Mouse (Mus musculus) spleen, postnatal 36 days (tissue): ENCODE data around the gene Tcirg1.

ENCODE experiments used
- DNase-seq, 2 experiments: peaks; one replicate each; pipeline ENCODE4 v3.0.0; 2022; ENCODE audit warnings: low spot score in 2 of 2, mixed read lengths in 1 of 2

Tcirg1 gene

DNA sequence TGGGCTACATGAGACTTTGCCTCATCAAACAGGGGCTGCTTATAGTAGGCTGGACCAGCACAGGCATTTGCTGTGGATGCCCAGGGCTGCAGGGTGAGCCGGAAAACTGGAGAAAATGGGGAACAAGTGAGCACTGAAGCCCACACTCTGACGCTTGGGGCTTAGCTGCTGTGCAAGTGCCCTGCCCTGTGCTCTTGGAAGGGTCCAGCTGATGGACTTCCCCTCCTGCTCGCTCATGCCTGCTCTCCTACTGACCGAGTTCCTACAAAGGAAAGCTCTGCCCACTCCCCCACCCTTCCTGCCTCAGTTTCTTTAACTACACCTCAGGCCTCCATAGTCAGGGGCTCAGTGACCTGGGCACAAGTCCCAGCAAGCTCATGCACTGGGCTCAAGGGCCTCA lies 21.1 kb upstream of the Tcirg1 start:
- no peak for DNase-seq

DNA sequence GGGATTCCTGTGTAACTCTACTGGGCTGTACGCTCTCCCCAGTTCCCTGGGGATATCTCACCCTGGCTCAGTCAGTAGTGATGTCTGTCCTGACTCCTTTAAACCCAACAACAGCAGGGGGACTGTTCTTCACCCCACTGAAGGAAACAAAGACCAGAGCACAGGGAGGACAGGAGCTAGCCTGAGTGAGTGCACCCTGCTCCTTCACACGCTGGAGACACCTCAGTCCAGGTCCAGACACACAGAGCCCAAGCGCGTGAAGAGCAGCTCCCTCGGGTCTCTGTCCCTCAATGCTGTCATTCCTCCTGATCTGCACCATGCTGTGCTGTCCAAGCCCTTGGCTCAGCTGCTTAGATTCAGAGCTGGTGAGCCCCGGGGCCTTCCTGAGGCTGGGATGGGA lies 19.8 kb upstream of the Tcirg1 start:
- no peak for DNase-seq

DNA sequence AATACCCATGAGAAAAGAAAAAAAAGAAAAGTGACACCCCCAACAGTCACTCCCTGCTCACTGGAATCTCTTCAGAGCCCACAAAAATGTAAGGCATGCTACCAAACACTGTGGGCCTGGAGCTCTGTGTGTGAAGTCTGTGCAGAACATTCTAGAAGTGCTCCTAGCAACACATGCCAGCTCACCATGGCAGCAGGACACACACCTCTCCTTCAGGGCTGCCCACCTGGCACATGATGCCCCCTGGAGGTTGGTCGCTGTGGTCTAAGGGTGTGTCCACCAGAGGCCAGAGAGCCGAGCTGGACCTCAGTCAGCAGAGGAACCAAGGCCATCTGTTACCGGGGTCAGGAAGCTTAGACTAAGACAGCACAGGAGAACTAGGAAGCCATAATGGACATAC lies 19.3 kb upstream of the Tcirg1 start:
- no peak for DNase-seq

DNA sequence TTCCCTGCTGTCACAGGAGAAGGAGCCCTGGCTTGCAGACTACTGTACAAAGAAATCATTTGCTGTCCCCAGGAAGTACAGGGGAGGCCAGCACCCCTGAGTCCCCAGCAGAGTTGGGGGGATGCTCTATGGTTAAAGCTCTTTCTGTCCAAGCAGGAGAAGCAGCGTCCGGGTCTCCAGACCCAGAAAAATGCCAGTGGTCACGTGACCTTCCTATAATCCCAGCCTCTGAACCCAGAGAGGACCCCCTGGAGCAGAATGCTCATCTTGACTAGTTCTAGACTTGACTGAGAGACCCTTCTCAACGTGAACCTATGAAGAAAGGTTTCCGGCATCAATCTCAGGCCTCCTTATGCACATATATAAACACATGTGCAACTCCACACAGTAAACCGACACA lies 18.9 kb upstream of the Tcirg1 start:
- no peak for DNase-seq

DNA sequence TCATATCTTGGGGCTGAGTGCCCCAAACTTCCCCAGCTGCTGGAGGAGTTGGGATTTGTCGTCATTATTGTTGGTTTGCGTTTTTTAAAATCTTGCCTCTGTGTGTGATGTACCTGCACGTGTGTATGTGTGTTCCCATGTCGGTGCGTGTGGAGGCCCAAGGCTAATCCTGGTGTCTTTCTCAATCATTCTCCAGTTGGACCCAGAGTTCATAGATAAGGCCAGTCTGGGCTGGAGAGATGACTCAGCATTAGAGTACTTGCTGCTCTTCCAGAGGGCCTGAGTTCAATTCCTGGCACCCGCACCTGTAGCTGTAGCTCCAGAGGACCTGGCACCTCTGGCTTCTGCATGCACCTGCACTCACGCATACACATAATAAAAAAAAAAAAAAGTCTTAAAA lies 17.9 kb upstream of the Tcirg1 start:
- no peak for DNase-seq

DNA sequence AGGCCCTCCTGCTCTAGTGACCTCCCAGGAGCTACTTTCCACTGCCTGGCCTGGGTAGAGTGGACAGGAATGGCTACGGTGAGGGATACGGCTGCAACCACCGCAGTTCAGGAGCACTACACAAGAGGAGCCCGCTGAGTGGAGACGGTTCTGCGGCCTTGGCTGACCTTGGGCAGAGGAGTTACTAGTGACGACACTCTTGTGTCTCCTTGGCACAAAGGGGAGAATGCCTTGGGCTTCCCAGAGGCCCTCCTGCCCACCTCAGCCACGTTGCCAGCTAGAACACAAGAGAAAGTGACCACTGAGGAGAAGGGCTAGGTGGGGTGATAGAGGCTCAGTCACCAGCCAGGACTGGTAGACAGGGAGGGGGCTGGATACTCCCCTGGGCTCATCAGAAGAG lies 17.3 kb upstream of the Tcirg1 start:
- no peak for DNase-seq

DNA sequence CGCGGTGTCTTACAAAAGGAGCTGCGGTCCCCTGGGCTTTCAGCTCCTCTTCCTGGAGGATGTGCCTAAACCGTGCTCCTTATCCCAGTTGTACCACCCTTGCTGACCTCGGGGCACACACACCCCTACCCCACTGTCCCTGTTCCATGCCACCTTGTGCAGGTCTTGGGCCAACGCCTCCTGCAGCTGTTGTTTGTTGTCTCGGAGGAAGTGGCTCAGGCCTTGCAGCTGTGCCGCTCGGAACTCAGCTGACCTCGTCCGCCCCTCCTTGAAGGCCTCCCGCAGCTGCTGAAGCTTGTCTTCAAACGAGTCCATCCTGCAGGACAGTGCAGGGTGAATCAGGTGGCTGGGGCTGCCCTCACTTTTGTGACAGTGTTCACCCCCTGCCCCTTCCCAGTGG lies 16.7 kb upstream of the Tcirg1 start:
- DNase-seq = peak; percentile 85 to 86

DNA sequence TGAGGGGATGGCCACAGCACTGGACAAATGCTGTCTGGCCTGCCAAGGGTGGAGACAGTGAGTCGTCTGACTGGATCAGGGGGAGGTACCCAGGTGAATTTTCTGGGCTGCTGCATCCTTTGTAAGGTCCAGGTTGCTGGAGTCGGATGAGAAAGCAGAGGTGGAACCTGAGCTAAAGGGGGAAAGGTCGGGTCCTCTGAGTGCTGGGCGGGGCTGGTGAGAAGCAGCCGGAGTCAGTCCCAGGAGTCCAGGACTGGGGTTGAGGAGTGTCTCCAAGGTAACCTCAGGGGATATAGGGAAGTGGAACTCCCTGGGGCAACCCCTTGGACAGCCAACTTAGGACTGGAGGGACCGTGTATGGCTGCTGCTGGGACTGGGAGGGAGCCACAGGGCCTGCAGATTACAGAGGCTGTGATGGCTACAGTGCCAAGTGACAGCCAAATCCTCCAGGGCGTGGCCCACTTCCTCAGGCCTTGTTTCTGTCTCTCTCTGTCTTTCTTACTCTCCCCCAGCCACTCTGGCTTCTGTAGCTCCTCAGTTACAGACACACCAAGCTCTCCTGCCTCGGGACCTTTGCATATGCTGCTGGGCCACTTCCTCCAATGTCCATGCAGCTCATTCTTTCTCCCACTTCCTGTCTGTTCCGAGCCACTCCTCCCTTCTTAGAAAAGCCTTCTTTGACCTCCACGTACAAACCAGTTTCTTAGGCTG lies 15.9 kb upstream of the Tcirg1 start:
- peak; percentile 68 to 71 for DNase-seq

DNA sequence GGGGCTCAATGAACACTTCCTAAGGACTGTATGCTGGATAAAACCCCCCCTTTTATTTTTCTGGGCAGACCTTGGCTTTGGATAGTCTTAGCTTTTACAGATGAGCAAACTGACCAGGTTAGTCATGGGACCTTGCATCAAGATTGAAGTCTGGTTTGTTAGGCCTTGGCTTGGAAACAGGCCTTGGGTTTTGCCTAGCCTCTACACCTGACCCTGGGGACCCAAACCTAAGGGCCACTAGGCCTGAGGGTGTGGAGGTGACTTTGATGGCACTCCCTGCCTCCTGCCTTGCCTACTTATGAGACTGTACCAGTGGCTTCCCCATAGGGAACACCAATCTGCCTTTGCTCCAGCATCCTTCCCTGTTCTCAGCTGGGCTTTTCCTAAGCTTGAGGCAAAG lies 13.0 kb upstream of the Tcirg1 start:
- no peak for DNase-seq

DNA sequence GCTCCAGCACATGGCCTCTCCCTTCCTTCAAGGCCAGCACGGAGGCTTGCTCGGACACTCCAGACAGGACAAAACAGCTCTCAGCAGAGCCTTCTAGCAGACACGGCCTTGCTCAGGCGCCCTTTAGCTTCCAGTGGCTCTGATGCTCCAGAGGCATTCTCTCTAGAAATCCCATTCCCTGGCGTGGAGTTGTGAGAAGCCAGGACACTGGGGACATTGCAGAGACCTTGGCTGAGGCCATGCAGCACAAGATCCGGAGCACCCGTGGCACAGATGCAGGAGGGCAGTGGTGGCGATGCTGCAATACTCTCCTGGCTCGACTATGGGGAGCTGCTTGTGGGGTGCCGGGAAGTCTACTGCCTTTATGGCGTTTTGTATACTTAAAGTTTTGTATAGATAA lies 9.8 kb upstream of the Tcirg1 start:
- no peak for DNase-seq

DNA sequence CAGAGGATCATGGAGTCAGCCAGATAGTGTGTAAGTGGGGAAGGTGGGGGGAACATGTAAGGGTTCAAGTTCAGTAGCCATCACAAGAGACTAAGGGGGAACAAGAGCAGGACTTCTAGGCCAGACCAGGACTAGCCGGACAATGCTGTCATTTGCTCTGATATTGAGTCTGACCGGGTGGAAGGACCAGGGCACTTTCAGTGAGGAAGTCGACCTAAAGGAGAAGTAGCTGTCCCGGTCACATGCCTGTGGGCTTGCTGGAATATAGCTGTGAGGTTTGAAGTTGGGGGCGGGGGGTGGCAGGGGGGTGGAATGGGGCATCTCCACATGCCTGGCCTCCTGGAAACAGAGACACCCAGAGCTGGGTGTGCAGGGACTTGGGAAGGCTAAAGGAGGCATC lies 7.6 kb upstream of the Tcirg1 start:
- no peak for DNase-seq

DNA sequence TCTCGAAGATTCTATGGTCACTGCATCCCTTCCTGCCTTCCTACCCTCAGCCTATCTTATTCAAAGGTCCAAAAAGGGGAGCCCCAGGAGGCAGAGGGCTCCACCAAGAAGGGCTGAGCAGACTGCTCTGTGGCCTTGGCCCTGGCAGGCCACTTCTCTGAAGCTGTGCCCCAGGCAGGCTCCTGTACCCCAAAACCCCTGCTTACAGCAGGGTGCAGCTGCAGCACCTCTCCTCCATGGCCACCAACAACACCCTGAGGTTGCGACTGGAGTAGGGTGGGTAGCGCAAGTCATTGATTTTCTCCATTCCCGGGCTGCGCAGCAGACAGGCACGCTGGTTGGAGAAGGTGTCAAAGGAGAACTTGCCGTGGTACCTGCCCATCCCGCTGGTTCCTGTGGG lies 6.8 kb upstream of the Tcirg1 start:
- DNase-seq = no peak

DNA sequence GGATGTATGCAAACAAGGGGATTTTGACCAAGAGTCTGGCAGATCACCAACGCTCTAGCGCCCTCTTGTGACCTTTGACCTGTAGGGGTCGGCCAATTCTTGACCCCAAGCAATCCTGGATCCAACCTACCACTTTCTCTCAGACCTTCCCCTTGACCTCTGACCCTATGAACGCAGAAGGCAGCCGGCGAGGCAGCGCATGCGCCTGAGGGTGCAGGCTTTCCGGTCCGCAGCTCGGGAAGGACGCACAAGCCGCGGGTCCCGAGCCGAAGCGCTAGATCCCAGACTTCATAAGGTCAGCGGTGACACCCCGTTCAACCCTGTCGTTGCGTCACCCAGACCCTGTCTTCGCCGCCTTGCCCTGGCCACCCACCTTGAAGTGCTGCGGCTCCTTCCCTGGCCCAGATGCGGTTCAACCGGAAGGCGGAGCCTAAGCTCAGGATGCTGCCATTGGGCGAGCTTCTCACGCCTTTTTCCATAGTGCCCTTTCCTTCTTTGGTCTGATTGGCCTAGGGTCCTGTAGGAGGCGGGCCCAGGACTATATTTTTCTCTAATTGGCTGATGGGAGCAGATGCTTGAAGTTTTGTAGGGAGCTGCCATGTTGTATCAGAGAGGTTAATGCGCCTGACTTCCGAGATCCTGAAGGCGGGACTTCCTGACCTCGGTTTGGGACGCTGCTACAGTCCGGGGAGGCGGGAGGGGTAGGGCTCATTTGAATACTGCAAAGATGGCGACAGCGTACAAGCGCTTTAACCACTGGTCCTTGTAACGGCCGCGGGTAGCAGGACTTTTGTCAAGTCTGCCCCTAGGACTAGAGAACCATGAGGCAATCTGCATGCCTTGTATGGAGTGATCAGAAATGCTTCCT lies 5.6 kb upstream of the Tcirg1 start, which contains the start of gene Ndufs8:
Gene Ndufs8 (minus strand): TSS at position 438 of the 868 bp plus-strand sequence.
- peak; percentile 96 to 98 for DNase-seq

DNA sequence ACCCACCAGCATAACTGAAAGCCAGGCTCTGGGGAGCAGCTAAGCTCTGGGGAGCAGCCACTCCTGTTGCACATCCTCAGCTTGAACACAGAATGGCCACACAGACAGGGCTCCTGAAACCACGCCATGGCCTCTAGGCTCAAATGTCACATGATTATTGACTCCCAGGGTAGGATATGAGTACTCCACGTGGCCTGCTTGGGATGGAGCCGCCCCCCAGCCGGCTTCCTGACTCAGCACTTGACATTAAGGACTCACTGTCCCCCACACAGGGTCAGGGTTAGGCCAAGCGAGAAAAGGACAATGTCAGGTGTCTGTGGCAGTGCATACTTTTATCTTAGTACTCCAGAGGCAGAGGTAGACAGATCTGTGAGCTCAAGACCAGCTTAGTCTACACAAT lies 3.3 kb upstream of the Tcirg1 start:
- no peak for DNase-seq

DNA sequence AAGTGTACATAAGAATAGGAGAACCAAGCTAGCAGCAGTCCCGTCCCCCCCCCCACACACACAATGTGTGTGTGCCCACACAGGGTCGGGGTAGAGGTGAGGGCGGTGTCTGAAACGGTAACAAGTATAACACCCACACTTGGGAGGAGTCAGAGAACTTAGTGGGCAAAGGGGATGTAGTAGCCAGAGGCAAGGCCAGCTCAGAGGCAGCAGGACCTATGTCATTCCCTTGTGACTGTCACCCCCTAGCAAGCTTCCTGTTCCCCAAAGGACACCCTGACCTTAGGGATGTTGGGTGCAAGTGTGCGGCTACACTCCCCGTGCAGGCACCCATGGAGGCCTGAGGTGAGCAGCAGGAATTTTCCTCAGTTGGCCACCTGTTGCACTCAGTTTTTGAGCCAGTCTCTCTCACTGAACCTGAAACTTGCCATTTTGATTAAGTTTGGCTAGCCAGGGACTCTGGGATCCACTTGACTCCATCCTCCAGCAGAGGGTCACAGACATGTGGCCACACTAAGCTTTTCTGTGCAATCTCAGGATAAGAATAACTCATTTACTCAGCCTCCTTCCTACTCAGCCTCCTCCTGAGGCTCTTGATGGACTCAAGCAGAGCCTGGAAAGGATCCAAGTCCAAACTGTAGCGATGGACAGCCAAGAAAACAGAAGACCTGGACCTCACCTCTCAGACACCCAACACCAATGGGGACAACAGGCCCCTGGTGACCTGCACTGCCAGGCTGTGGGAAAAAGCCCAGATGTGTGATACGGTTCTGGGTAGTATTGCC lies 1.1 kb upstream of the Tcirg1 start:
- no peak for DNase-seq

DNA sequence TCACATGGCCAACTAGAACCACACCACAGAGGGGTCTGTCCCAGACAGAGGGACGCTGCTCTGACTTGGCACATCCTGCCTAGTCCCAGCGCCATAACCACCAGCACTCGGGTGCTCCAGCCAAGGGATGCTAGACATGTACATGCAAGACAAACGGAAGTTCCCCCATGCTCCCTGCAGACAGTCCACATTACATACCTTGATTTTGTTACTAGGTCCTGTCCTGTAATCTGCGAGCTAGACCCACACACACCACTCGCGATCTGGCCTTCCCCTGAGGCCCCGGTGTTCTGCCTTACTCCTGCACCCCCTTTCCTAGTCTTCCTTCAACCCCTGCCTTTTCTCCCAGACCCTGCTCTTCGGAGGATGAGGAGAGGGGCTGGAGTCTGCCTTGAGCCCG lies 607 bp downstream of the Tcirg1 start:
- no peak for DNase-seq

DNA sequence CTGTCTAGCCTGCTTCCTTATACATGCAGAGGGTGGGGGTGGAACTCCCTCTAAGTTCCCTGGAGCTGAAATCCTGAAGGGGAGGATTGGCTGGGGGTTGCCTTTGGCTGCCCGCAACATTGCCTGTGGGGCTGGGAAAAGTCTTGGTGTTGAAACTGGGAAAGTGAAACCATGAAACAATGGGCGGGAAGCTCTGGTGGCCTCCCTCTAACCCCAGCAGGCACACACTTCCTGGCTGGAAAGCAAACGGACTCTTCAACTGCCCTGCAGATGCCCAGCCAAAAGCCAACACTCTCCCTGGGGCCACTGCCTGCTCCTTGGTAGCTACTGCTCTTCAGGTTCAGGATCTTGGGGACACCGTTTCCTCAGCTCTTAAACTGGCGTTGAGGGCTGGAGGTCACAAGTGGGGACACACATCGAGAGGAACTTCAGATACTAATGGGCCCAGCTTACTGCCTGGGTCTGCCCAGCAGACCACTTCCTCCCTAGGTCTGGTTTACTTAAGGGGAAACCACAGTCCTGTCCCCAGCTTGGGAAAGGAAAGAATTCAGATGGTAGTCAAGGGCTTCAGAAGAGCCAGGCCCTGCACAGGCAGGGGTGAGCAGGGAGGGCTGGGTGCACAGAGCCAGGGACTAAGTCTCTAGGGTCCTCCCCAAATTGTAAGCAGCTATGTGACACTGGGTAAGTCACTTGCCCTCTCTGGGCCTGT lies 1.5 kb downstream of the Tcirg1 start:
- DNase-seq = peak in 1 of 2 experiments; percentile 45

DNA sequence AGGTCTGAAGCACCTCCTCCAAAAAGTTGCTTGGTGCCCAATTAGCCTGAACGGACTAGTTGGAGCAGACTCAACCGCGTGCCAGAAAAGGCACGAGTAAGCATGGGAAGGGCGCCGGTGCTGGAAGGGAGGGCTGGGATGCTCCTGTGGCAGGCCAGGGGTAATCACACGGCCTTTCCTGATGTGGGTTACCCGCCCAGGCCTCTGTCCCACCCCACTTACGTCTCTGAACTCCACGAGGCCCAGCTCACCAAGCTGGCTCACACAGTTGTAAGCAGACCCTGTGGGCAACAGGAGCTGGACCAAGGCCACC lies 2.6 kb downstream of the Tcirg1 start:
- no peak for DNase-seq

DNA sequence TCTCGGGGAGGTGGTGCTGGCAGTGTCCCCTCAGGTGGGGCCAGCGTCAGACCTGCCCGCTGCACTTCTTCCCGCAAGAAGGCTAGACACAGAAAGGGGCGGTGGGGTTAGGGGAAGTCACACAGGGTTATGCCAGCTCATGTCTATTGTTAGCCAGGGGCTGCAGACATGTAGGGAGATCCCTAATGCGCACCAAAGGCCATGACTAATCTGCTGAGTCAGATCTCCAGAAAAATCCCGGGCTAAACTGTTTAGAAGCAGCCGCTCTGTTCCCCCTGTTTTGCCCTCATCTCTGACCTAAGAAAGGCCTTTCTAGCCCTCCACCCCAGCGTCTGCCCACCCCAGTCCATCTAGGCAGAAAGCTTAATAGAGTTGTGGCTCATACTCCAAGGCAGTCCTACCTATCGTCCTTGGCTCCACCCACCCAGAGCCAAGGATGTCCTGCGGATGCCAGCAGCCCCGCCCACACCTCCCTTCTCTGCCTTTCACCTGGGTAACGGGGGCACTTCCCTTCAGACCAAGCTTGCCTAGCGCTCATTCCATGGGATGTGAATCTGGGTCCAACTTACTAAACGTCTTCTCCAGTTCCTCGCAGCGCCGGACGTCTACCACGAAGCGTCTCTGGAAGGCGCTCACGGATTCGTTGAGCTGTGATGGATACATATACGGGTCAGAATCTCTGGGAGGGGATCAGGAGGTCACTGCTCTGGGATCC lies 3.1 kb downstream of the Tcirg1 start:
- no peak for DNase-seq

DNA sequence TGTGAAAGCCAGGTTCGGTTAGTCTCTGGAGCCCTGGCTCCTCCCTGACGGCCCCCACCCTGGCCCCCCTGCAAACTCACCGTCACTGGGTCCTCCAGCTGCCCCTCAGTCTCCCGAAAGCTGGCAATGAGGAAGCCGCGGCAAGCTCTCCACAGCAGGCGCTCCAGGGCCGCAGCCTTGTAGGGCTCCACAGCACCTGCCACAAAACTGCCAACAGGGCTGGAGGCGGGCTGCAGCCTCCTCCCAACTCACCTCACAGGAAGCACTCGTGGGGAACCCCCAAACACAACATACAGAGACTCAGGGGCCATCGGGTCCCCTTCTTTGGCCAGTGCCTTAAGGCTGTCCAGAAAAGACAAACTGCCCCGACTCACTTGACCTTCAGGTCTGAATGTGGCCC lies 4.0 kb downstream of the Tcirg1 start:
- DNase-seq = no peak

DNA sequence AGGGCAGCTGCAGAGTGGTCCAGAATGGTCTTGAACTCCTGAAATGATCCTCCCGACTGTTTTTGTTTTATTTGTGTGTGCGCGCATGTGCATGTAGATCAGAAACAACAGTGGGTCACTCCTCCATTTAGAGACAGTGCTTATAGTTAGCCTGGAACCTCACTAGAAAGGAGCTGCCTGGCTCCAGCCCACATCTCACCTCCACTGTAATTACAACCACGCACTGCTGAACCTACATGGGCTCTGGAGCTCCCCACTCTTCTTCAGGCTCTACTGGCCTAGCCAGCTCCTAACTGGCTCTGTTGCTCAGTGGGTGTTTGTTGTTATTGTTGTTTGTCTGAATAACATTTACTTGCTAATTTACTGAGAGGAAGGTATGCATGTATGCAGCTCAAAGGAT lies 7.3 kb downstream of the Tcirg1 start:
- DNase-seq = no peak
